Mouse (Mus musculus) embryo, embryonic 10.5 days (tissue): ENCODE data around the gene Gm9639.
"Not testable (repeated sequence)": the region's sequence is repeated elsewhere in the genome, so short reads cannot be mapped to it uniquely, and the experiment has no call there.

Experiments used
- DNase-seq: peaks from one replicate; pipeline ENCODE4 v3.0.0-alpha.2; 2015; ENCODE audit warnings: low spot score

Gene Gm9639

DNA sequence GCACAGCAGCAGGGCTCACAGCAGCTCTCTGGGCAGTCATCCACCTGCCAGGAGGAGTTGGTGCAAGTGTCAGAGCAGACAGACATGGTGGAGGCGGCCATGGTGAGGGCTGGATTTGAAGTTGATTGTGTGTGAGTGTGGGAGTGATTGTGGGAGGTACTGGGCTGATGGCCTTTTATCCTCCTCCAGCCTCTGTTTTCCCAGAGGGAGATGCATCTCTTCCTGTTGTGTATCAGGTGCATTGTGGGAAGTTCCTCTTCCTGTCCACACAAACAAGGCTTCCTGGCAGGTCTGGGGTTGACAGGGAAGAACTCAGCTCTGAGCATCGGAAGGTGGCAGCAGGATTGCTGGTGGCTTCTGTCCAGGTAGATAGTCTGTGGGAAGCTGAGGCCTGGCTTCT, at the start of gene Gm9639:
TSS of gene Gm9639 (minus strand) at position 101 of the 400 bp plus-strand sequence.
- no peak for DNase-seq

DNA sequence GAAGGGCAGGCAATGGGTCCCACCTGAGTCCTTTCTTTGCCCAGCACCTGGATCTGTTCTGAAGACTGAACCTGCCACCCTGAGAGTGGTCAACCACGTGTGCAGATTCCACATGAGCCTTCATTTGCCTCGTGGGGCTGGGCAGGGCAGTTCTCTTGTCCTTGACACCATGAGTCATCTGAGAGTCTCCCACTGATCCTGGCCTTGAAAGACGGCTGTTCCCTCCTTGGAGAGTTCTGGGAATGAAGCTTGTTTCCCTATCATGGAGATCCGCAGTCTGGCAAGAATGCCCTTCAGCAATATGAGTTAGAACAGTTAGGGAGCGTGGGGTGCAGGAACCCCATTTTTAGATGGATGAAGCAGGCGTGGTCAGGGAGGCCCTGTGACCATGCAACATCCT, 44.1 kb upstream of the Gm9639 start:
- DNase-seq: no peak

DNA sequence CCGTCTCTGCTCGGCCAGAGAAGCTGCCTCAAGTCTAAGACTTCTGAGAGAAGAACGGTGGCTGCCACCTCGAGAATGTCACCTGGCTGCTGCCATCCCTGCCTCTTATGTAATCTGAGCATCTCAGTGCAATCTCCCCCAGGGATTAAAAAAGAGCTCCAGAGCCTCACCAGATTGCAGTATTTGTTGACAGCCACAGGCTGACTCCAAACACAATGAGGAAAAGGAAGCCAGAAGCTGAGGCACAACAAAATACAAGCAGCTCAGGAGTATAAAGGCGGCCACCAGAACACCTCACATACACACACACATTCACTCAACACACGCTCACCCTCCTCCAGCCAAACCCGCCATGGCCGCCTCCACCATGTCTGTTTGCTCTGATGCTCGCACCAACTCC, 40.8 kb upstream of the Gm9639 start, which contains the start of gene Krtap10-10:
TSS of gene Krtap10-10 (plus strand) at position 301 of the 400 bp plus-strand sequence.
- no peak for DNase-seq

DNA sequence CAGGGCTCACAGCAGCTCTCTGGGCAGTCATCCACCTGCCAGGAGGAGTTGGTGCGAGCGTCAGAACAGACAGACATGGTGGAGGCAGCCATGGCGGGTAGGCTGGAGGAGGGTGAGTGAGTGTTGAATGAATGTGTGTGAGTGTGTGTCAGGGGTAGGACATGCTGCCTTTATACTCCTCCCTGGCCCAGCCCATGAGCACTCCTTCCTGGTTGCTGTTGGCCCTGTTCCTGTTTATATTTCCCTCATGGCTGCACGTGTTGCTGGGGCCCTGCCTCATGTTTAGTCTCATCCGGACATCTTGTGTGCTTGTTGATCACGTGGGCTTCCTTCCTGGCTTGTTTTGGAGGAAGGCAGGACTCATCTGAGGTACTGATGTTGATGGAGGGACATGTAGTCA, 32.1 kb upstream of the Gm9639 start, which contains the start of gene Krtap10-4:
TSS of gene Krtap10-4 (minus strand) at position 145 of the 400 bp plus-strand sequence.
- DNase-seq: no peak

DNA sequence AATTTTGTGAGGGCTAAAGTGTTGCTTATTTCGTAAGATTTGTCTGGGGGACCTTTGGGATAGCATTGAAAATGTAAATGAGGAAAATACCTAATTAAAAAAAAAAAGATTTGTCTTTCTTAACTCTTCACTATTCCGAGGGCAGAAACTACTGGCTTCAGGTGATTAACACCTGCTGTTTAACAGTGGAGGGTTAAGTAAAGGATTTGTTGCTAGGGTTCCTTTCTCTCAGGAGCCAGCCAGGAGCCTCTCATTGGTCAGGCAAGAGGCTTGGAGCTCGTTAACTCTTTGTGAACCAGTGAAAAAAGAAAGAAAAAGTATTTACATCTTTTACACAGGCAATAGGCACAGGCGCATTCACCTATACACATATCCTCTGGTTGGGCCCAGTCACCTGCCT, 24.3 kb upstream of the Gm9639 start:
- DNase-seq: no peak

DNA sequence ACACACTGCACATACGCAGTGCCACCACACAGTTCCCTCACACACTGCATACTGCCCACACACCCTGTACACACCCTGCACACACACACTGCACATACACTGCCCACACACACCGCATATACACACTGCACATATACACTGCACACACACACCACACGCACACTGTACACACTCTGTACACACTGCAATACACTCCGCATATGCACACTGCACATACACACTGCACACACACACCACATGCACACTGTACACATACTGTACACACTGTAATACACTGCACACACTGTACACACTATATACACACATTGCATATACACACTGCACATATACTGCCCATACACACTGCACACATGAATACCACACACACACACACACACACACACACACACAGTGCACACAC, 23.6 kb upstream of the Gm9639 start:
- DNase-seq: no peak

DNA sequence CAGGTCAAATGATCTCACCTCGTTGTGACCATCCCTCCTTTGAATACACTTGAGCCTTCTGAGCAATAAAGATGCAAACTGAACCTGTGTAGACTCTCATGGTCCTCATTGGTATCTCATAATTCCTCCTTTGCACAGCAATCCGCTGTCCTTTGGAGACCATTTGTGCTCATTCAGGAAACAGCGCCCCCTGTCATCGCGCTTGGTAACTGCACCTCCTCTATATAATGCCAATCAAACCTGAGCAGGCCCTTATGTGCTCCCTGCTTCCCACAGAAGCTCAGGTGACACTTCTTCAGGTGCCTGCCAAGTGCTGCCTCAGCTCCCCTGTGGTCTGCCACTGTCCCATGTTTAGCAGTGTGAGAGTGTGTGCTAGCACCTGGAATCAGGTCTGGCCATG, 20.6 kb upstream of the Gm9639 start:
- DNase-seq: peak; percentile 51

DNA sequence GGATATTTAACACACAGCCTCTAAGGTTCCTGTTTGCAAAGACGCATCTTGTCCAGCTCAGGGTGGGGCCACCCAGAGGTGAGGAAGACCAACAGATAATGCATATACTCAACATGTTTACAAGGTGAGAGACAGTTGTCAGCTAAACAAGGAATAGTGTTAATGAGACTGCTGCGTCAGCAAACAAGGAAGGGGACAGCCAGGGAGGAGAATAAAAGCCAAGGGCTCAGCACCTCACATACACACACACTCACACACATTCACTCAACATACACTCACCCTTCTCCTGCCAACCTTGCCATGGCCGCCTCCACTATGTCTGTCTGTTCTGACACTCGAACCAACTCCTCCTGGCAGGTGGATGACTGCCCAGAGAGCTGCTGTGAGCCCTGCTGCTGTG, 19.5 kb upstream of the Gm9639 start, which contains the start of gene Gm2696:
TSS of gene Gm2696 (plus strand) at position 301 of the 400 bp plus-strand sequence.
- no peak for DNase-seq

DNA sequence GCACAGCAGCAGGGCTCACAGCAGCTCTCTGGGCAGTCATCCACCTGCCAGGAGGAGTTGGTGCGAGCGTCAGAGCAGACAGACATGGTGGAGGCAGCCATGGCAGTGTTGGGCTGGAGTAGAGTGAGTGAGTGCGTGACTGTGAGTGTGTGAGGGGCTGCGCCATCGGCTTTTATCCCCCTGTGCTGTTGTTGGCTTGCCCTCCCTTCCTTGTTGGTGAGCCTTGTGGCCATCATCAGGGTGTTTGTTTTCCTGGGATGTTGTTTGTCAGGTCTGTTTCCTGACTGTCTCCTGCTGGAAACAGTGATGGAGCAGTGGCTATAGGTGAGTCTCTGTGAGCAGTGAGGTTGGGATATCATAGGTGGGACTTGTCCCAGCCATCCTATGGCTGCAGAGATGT, 16.9 kb upstream of the Gm9639 start, which contains the start of gene Gm9507:
TSS of gene Gm9507 (minus strand) at position 101 of the 400 bp plus-strand sequence.
- no peak for DNase-seq

DNA sequence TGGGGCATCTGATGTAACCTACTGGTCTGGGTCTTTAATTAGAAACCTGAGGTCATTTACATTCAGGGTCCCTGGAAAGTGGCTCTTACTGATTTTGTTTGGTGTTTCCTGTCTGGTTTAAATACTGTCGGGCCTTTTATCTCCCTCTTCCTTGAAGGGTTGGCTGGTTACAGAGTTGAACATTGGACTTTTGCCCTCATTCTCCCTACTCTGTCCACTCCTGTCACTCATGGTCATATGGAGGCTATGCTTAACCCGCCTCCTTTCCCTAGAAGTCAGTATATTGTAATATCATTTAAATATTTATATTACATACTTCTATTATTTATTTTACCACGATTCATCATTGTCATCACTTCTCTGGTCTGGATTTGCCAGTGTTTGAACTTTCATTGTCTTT, 9.2 kb upstream of the Gm9639 start:
- no peak for DNase-seq

DNA sequence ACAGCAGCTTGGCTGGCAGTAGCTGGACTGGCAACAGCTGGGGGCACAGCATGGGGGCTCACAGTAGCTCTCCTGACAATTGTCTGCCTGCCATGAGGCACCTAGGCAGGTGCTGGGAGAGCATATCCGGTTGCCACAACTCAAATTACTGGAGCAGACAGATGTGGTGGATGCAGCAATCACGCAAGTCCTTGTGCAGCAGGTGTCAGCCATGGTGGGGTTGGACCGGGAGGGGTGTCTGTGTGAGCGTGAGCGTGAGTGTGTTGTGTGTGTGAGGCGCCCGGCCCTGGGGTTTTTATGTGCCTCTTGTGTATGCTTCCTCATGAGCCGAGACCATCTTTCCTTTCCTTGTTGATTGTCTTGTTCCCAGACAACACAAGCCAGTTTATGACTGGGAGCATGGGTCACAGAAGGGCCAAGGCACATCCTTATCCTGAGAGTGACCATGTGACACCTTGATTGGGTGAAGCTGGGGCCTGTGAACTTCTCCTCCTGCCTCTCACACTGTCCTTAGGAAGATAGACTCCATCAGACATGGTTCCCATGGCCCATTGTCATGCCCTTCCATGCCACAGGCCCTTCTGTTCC, 4.1 kb upstream of the Gm9639 start, which contains the start of gene Gm19668:
TSS of gene Gm19668 (minus strand) at position 213 of the 588 bp plus-strand sequence.
- no peak for DNase-seq

DNA sequence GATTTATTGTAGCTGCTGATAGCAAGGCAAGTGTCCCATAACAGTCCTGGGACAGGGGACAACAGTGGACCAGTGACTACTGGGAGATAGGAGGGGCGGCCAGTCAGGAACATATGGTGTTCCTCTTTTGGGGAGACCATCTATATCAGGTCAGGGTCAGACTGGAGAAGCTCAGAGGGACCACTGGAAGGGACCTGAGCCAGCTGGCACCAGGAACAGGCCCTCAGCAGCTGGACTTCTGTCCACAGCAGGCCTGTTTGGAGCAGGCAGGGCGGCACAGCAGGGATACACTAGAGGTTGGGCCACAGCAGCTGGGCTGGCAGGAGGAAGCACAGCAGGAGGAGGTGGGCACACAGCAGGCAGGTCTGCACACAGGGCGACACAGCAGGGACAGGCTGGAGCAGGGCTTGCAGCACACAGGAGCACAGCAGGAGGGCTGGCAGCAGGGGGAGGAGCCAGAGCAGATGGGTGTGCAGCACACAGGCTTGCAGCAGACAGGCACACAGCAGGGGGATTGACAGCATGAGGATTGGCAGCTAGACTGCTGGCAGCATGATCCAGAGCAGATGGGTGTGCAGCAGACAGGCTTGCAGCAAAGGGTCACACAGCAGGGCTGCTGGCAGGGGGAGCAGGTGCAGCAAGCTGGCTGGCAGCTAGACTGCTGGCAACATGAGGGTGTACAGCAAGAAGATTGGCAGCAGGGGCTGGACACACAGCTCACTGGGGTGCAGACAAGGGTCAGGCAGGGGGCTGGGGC, 3.5 kb upstream of the Gm9639 start:
- not testable (repeated sequence) for DNase-seq

DNA sequence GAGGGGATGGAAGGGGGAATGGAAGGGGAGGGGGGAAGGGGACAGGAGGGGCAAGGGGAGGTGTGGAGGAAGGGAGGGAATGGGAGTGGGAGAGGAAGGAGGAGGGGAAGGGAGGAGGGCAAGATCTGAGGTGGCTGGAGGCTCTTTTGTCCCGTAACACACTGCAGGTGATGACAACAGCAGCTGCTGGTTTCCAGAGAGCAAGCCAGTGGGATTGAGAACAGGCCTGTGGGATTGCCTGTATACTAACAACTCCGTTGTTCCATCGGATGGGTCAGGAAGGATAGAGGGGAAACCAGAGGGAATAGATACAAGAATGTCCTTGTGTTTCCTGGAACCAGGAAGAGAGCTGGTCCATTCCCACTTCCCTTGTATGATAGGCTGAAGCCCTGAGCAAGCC, 2.8 kb upstream of the Gm9639 start:
- peak; percentile 9 for DNase-seq

DNA sequence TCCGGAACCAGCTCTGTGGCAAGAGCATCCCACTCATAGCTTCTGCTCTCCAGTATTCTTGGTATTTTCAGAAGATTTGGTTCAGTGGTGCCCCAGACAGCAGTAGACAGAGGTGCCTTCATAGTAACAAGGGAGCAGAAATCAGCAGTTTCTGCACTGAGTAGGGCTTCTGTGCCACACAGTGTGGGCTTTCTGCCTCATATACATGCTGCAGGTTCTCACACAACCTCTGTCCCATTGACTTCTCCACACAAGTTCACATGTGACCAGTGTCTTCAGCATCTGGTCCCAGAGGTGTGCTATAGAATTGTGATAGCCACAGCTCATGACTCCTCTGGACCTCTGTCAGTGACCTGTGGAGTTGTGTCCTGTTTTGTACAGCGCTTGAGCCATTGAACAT, 6.3 kb downstream of the Gm9639 start:
- DNase-seq: no peak

DNA sequence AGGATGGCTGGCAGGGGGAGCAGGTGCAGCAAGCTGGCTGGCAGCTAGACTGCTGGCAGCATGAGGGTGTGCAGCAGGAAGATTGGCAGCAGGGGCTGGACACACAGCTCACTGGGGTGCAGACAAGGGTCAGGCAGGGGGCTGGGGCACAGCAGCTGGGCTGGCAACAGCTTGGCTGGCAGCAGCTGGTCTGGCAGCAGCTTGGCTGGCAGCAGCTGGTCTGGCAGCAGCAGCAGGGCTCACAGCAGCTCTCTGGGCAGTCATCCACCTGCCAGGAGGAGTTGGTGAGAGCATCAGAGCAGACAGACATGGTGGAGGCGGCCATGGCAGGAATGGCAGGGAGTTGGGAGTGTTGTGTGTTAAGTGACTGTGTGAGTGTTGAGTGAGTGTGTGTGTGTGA, 7.0 kb downstream of the Gm9639 start, which contains the start of gene Gm7137:
TSS of gene Gm7137 (minus strand) at position 325 of the 400 bp plus-strand sequence.
- not testable (repeated sequence) for DNase-seq

DNA sequence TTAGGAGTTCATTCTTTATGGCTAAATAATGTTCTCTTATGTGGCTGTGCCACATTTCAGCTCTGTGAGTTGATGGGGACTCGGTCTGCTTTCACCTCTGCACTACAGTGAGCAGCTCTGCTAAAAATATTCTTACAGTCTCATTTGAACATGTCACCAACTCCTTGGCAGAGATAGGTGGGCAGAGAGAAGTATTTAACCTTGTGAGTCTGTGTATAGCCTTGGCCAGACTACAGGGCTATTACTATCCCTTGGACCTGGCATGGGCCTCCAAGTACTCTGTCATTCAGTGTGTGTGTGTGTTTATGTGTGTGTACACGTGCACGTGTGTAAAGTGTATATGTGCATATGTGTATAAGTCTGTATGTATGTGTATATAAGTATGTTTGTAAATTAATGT, 11.5 kb downstream of the Gm9639 start:
- not testable (repeated sequence) for DNase-seq

DNA sequence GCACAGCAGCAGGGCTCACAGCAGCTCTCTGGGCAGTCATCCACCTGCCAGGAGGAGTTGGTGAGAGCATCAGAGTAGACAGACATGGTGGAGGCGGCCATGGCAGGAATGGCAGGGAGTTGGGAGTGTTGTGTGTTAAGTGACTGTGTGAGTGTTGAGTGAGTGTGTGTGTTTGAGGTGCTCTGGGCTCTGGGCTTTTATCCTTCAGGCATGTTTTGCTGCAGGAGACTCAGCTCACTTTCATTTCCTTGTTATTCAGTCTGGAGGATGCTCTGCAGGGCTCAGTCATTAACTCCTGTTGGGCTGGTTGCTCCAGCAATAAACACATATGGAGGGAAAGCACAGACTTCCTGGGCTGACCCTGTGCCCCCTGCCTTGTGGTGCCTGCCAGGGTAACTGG, 12.4 kb downstream of the Gm9639 start, which contains the start of gene Gm3250:
TSS of gene Gm3250 (minus strand) at position 101 of the 400 bp plus-strand sequence.
- DNase-seq: not testable (repeated sequence)

DNA sequence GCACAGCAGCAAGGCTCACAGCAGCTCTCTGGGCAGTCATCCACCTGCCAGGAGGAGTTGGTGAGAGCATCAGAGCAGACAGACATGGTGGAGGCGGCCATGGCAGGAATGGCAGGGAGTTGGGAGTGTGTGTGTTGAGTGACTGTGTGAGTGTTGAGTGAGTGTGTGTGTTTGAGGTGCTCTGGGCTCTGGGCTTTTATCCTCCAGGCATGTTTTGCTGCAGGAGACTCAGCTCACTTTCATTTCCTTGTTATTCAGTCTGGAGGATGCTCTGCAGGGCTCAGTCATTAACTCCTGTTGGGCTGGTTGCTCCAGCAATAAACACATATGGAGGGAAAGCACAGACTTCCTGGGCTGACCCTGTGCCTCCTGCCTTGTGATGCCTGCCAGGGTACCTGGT, 18.0 kb downstream of the Gm9639 start, which contains the start of gene Gm7138:
TSS of gene Gm7138 (minus strand) at position 101 of the 400 bp plus-strand sequence.
- not testable (repeated sequence) for DNase-seq

DNA sequence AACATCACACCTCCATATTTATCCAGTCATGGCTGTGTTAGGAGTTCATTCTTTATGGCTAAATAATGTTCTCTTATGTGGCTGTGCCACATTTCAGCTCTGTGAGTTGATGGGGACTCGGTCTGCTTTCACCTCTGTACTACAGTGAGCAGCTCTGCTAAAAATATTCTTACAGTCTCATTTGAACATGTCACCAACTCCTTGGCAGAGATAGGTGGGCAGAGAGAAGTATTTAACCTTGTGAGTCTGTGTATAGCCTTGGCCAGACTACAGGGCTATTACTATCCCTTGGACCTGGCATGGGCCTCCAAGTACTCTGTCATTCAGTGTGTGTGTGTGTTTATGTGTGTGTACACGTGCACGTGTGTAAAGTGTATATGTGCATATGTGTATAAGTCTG, 22.7 kb downstream of the Gm9639 start:
- DNase-seq: not testable (repeated sequence)

DNA sequence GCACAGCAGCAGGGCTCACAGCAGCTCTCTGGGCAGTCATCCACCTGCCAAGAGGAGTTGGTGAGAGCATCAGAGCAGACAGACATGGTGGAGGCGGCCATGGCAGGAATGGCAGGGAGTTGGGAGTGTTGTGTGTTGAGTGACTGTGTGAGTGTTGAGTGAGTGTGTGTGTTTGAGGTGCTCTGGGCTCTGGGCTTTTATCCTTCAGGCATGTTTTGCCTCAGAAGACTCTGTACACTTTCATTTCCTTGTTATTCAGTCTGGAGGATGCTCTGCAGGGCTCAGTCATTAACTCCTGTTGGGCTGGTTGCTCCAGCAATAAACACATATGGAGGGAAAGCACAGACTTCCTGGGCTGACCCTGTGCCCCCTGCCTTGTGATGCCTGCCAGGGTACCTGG, 23.7 kb downstream of the Gm9639 start, which contains the start of gene Gm3238:
TSS of gene Gm3238 (minus strand) at position 101 of the 400 bp plus-strand sequence.
- not testable (repeated sequence) for DNase-seq

DNA sequence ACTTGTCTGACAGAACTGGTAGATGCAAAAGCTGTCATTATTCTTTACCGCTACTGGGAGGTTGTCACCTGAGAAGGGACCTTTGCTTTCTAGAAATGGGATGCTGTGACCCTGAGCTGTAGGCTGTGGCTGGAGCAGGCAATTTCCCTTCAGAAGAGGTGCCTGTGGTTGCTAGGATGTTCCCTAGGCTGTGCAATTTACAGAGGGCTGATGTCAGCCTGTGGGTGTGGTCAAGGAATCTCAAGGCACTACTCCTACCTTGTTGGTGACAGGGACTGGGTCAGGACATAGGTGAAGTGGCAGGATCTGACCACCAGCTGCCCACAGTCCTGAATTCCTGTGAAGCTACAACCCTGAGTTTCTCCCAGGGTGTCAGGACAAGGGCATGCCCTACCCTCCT, 25.1 kb downstream of the Gm9639 start:
- no peak for DNase-seq

DNA sequence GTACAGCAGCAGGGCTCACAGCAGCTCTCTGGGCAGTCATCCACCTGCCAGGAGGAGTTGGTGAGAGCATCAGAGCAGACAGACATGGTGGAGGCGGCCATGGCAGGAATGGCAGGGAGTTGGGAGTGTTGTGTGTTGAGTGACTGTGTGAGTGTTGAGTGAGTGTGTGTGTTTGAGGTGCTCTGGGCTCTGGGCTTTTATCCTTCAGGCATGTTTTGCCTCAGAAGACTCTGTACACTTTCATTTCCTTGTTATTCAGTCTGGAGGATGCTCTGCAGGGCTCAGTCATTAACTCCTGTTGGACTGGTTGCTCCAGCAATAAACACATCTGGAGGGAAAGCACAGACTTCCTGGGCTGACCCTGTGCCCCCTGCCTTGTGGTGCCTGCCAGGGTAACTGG, 35.3 kb downstream of the Gm9639 start, which contains the start of gene Gm3233:
TSS of gene Gm3233 (minus strand) at position 101 of the 400 bp plus-strand sequence.
- DNase-seq: not testable (repeated sequence)

DNA sequence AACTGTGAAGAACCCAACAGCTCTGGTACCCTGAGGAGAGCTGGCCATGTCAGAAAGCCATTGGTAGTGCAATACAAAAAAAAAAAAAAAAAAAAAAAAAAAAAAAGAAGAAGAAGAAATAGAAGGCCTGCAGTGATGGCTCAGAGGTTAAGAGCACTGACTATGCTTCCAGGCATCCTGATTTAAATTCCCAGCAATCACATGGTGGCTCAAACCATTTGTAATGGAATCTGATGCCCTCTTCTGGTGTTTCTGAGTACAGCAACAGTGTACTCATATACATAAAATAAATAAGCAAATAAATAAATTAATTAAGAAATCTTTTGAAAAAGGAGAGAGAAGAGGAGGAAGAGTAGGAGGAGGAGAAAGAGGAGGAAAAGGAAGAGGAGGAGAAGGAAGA, 41.4 kb downstream of the Gm9639 start:
- DNase-seq: no peak
